Comparison of ENCODE assay signal across 10 mouse cellular contexts in the genomic region with DNA sequence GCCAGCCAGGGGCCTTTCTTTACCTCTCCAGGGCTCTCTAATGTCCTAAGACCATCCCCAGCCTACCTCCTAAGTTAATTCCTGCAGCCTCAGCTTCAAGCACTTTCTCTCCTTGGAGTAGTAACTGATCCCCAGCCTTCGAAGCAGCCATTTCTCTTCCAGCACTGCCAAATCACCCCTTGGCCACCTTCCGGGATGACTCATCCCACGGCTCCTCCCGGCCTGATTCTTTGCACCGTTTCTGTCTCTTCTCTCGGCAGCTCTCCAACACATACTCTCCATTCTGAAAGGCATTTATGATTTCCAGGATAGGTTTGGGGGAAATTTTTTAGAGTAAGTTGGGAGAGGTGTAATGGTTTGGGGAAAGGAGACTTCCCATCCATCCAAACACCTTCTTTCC. TPM values are rescaled to one million over a fixed set of nuclear protein-coding genes. Genes with fewer than 3 reads are reported as not detected.
DNase-seq lines count a peak whose midpoint lies in the region; ATAC-seq lines count a peak whose summit lies in the region.
"Had no signal": no experiment of that assay in that cellular context is flagged by ENCODE, and none has a peak within 500 bp of the region (broad histone marks: within the 10 kb centered on the region; RNA-seq: fewer than 3 reads in every experiment).

No protein-coding gene starts in this region.

- ATAC-seq in activated CD4-positive, CD25-positive, alpha-beta regulatory T cell, adult 4 months = no peak
- ATAC-seq in megakaryocyte-erythroid progenitor cell, adult 5-6 weeks (replicated peaks; ENCODE audit: low FRiP score, low TSS enrichment, poor library complexity, severe bottlenecking) = no peak
- ATAC-seq: intestine, embryonic 15.5 days had no signal

- peak; percentile 3 for DNase-seq in cerebellum, adult 11 months
- DNase-seq in cerebellum, adult 11-12 months = no peak
- peak; percentile 64 for DNase-seq in 3134 (ENCODE audit: extremely low read depth, insufficient read length, low spot score)
- DNase-seq in cerebellum, adult 9-10 months = peak; percentile 7
- peak; percentile 36 to 83 for DNase-seq in left cerebral cortex, postnatal 25 days (ENCODE audit: low spot score in 2 of 2)
- no peak for DNase-seq in retina, postnatal 1 day
- DNase-seq: thymus, adult 18-20 months had no signal

- intact Hi-C loops in left cerebral cortex, postnatal 25 days (cut with DNase I) = loop anchor here (10.0 kb wide), 3 partner anchors 445 to 815 kb away; a partner anchor contains a TSS

RNA-seq across cellular contexts. Expression of a gene that starts 58.7 kb away (rescaled TPM):
- 10 to 100 TPM; 28.8 to 31.9 TPM for total RNA-seq in left cerebral cortex, postnatal 25 days (2021)
- 100 to 1,000 TPM in 1 of 2 experiments, 10 to 100 TPM in 1; 54.6 to 103 TPM for polyA plus RNA-seq in activated CD4-positive, CD25-positive, alpha-beta regulatory T cell, adult 4 months (2017; shearing (Covaris generic))
- total RNA-seq in megakaryocyte-erythroid progenitor cell, adult 5-6 weeks (2014; fragmentation: Nextera tagmentation) = 28.1 and 30.7 TPM in 2 replicates
- total RNA-seq in megakaryocyte-erythroid progenitor cell, adult 5-6 weeks (2017) = 37.5 and 39.0 TPM in 2 replicates

RNA-seq across cellular contexts. Expression of a gene that starts 58.7 kb away (rescaled TPM):
- total RNA-seq in left cerebral cortex, postnatal 25 days (2021) = 10 to 100 TPM; 22.7 to 24.9 TPM
- 10 to 100 TPM; 32.1 to 36.8 TPM for polyA plus RNA-seq in activated CD4-positive, CD25-positive, alpha-beta regulatory T cell, adult 4 months (2017; shearing (Covaris generic))
- total RNA-seq in megakaryocyte-erythroid progenitor cell, adult 5-6 weeks (2014; fragmentation: Nextera tagmentation) = 11.8 and 13.9 TPM in 2 replicates
- 13.7 and 14.5 TPM in 2 replicates for total RNA-seq in megakaryocyte-erythroid progenitor cell, adult 5-6 weeks (2017)

Comparison
In these comparisons a context has a peak if more than half of its experiments do, and no peak if none do; other contexts are left out.
1. DNase-seq: peak in cerebellum, adult 11 months (single experiment), 3134 (single experiment), cerebellum, adult 9-10 months (single experiment) and left cerebral cortex, postnatal 25 days (2 of 2); none in cerebellum, adult 11-12 months (single experiment) and retina, postnatal 1 day (single experiment).